Mouse (Mus musculus) kidney, adult 11 months (tissue): ENCODE measurements at regions not wholly inside any gene's neighbourhood (a gene's known extent, or its start where the extent isn't known, plus 50 kb on each side); places are given as distances from the start of the nearest gene placed in this dataset.
A peak's percentile ranks its signal among the peaks of the same experiment; 100 is the strongest.

Experiments used
- DNase-seq: peaks from one replicate; pipeline ENCODE4 v3.0.0; 2022

GRCm38 (mm10) chr1:71996828-71997227 is 215.3 kb downstream of the Mreg start:
- DNase-seq, result no peak

- DNase-seq, result no peak
Measured at GRCm38 (mm10) chr1:71996234-71996619, 215.9 kb downstream of the Mreg start.

GRCm38 (mm10) chr1:71995573-71996233 is 216.4 kb downstream of the Mreg start:
- no peak for DNase-seq

- no peak for DNase-seq
Measured at GRCm38 (mm10) chr1:71990936-71991335, 221.2 kb downstream of the Mreg start.

- no peak for DNase-seq
Measured at GRCm38 (mm10) chr1:71988086-71988485, 224.0 kb downstream of the Mreg start.

GRCm38 (mm10) chr1:71986047-71986446 is 226.1 kb downstream of the Mreg start:
- DNase-seq, result no peak

GRCm38 (mm10) chr1:71983786-71984185 is 228.3 kb downstream of the Mreg start:
- no peak for DNase-seq

GRCm38 (mm10) chr1:71982423-71983262 is 229.5 kb downstream of the Mreg start:
- DNase-seq, result no peak

- no peak for DNase-seq
Measured at GRCm38 (mm10) chr1:71980624-71981023, 231.5 kb downstream of the Mreg start.

- DNase-seq, result no peak
Measured at GRCm38 (mm10) chr1:71979261-71979660, 232.8 kb downstream of the Mreg start.

- DNase-seq, result no peak
Measured at GRCm38 (mm10) chr1:71977361-71977760, 234.7 kb downstream of the Mreg start.

- DNase-seq, result no peak
Measured at GRCm38 (mm10) chr1:71974715-71975114, 237.4 kb downstream of the Mreg start.

GRCm38 (mm10) chr1:71971943-71972342 is 240.2 kb downstream of the Mreg start:
- no peak for DNase-seq

- no peak for DNase-seq
Measured at GRCm38 (mm10) chr1:71970771-71971170, 241.3 kb downstream of the Mreg start.

GRCm38 (mm10) chr1:71967574-71968104 is 244.5 kb downstream of the Mreg start:
- no peak for DNase-seq

- peak; percentile 17 for DNase-seq
Measured at GRCm38 (mm10) chr1:71964450-71965126, 247.5 kb downstream of the Mreg start.

GRCm38 (mm10) chr1:71956940-71957339 is 255.2 kb downstream of the Mreg start:
- no peak for DNase-seq

- no peak for DNase-seq
Measured at GRCm38 (mm10) chr1:71955331-71955730, 256.8 kb downstream of the Mreg start.

- DNase-seq, result no peak
Measured at GRCm38 (mm10) chr1:71953292-71953691, 258.8 kb downstream of the Mreg start.

GRCm38 (mm10) chr1:71949549-71949948 is 262.6 kb downstream of the Mreg start:
- DNase-seq, result no peak

- DNase-seq, result no peak
Measured at GRCm38 (mm10) chr1:71948686-71949085, 263.4 kb downstream of the Mreg start.

GRCm38 (mm10) chr1:71947506-71947905 is 264.6 kb downstream of the Mreg start:
- DNase-seq, result no peak

GRCm38 (mm10) chr1:71946911-71947310 is 265.2 kb downstream of the Mreg start:
- DNase-seq, result no peak
